Mouse (Mus musculus) testis, adult 2 months (tissue): Measurements from ENCODE around the gene Atp2b2.

Source experiments
- CTCF ChIP-seq: fragments of 200-500 bp; IDR thresholded peaks from 2 replicates; pipeline ENCODE4 v1.5.1; 2012; ENCODE audit warnings: low read depth, mild to moderate bottlenecking, inconsistent platforms, low read length, moderate library complexity; ENCODE audit not compliant: control insufficient read depth, insufficient read depth, insufficient replicate concordance
- POLR2A ChIP-seq: fragments of 200-500 bp; IDR thresholded peaks from 2 replicates; pipeline ENCODE4 v1.6.1; 2012; ENCODE audit warnings: low read depth, mild to moderate bottlenecking, inconsistent platforms, low read length, moderate library complexity; ENCODE audit not compliant: control insufficient read depth

DNA sequence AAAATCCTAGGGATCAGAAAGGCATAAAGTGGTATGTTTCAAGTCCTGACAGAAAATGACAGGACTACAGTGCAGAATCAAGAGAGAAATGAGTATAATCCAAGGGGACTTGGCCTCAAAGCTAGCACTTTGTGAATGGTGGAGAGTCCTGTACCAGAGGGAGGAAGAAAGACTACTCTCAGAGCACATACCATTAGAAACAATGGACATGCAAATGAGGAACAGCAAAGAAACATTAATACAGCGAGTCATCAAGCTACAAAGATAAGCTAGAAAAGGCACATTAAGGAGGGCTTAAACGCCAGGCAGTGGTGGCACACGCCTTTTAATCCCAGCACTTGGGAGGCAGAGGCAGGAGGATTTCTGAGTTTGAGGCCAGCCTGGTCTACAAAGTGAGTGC is 311.1 kb downstream of the Atp2b2 start:
- TF ChIP-seq POLR2A (no peak), CTCF (no peak)
